In the genomic region with DNA sequence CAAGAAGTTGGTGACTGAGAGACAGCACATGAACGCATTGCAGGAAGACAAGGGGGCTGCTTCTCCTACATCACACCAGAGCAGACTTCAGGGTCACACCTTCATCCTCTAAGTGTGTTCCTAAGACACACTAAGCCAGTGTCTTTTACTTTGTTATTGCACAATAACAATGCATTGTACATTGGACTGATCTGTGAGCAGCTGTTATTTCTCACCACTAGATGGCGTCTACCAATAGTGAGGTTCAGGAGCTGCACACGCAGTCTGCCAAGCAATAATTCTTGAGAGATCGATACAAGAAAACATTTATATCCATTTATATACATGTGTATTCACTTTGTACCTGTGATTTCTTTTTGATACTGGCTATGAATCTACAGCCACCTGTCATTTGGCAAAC, we compare ENCODE assay signal across 8 mouse cellular contexts. TPM values are rescaled to one million over a fixed set of nuclear protein-coding genes. Genes with fewer than 3 reads are reported as not detected.
DNase-seq lines count a peak whose midpoint lies in the region; ATAC-seq and TF ChIP-seq lines count a peak whose summit lies in the region.

No protein-coding gene starts in this region.

- WGBS in forebrain, postnatal 0 days = 21% methylated on average over 4 of the region's 4 CpGs
- WGBS in forebrain, embryonic 13.5 days = 22% methylated on average over 4 of the region's 4 CpGs
- WGBS in midbrain, embryonic 14.5 days = 24% methylated on average over 4 of the region's 4 CpGs
- 40% methylated on average over 4 of the region's 4 CpGs for WGBS in midbrain, embryonic 10.5 days

- peaks cover 3% of the 10 kb centered on the region; the same call in 1 of the 2 replicates for H3K9me3 ChIP-seq in forebrain, postnatal 0 days (ENCODE audit: low read length)
- H3K9me3 ChIP-seq in forebrain, embryonic 13.5 days (replicated peaks) = peaks cover 7% of the 10 kb centered on the region; the same call in 1 of the 2 replicates
- H3K9me3 ChIP-seq in midbrain, embryonic 14.5 days (ENCODE audit: control insufficient read depth, low read length) = no peaks in the 10 kb centered on the region; the same call in 1 of the 2 replicates
- H3K9me3 ChIP-seq in midbrain, embryonic 10.5 days (replicated peaks) = peaks cover 4% of the 10 kb centered on the region; the same call in 1 of the 2 replicates

- TF ChIP-seq CTCF in forebrain, postnatal 0 days (IDR thresholded peaks at IDR 0.05; ENCODE audit: low read depth) = peak; percentile 92

- H3K4me1 ChIP-seq in forebrain, postnatal 0 days (ENCODE audit: insufficient read depth) = no peaks in the 10 kb centered on the region
- H3K4me1 ChIP-seq in forebrain, embryonic 13.5 days = peaks cover 6% of the 10 kb centered on the region; the same call in 1 of the 2 replicates
- no peaks in the 10 kb centered on the region for H3K4me1 ChIP-seq in midbrain, embryonic 14.5 days (ENCODE audit: control insufficient read depth, insufficient read depth, low read length)
- H3K4me1 ChIP-seq in midbrain, embryonic 10.5 days = peaks cover 7% of the 10 kb centered on the region

- ATAC-seq in forebrain, postnatal 0 days = no peak
- ATAC-seq in forebrain, embryonic 13.5 days = no peak
- no peak for ATAC-seq in midbrain, embryonic 14.5 days (ENCODE audit: low FRiP score, low TSS enrichment)

- peak; percentile 78 for DNase-seq in forebrain, postnatal 0 days
- DNase-seq in midbrain, embryonic 14.5 days = peak; percentile 89
- DNase-seq in midbrain, embryonic 10.5 days (ENCODE audit: low spot score) = no peak
- peak; percentile 34 for DNase-seq in T-cell, adult 2 months (ENCODE audit: low spot score)
- peak; percentile 60 for DNase-seq in layer of hippocampus, adult 9-11 months
- DNase-seq in right cerebral cortex, postnatal 25 days = no peak
- no peak for DNase-seq in gastrocnemius, postnatal 36 days

- H3K9ac ChIP-seq in forebrain, postnatal 0 days = no peak overlapping the region
- no peak overlapping the region for H3K9ac ChIP-seq in forebrain, embryonic 13.5 days
- no peak overlapping the region for H3K9ac ChIP-seq in midbrain, embryonic 14.5 days (replicated peaks; ENCODE audit: low read length)

- H3K4me3 ChIP-seq in forebrain, postnatal 0 days (ENCODE audit: low read depth, low read length) = no peak overlapping the region
- H3K4me3 ChIP-seq in forebrain, embryonic 13.5 days = no peak overlapping the region
- no peak overlapping the region for H3K4me3 ChIP-seq in midbrain, embryonic 14.5 days (replicated peaks; ENCODE audit: low read depth, low read length)
- H3K4me3 ChIP-seq in midbrain, embryonic 10.5 days = no peak overlapping the region

- no peak overlapping the region for H3K27ac ChIP-seq in forebrain, postnatal 0 days (ENCODE audit: low read depth, low read length)
- no peak overlapping the region for H3K27ac ChIP-seq in forebrain, embryonic 13.5 days
- no peak overlapping the region for H3K27ac ChIP-seq in midbrain, embryonic 14.5 days (replicated peaks; ENCODE audit: low read depth, low read length)
- no peak overlapping the region for H3K27ac ChIP-seq in midbrain, embryonic 10.5 days (replicated peaks)

- intact Hi-C loops in gastrocnemius, postnatal 36 days (cut with DNase I) = loop anchor here (5.0 kb wide), 3 partner anchors 93 to 283 kb away; partner anchors contain the start of gene Map10

- H3K36me3 ChIP-seq in forebrain, postnatal 0 days (ENCODE audit: insufficient read depth) = no peaks in the 10 kb centered on the region
- no peaks in the 10 kb centered on the region for H3K36me3 ChIP-seq in forebrain, embryonic 13.5 days (ENCODE audit: poor library complexity, severe bottlenecking)
- H3K36me3 ChIP-seq in midbrain, embryonic 14.5 days (ENCODE audit: control insufficient read depth, insufficient read depth, low read length) = no peaks in the 10 kb centered on the region
- no peaks in the 10 kb centered on the region for H3K36me3 ChIP-seq in midbrain, embryonic 10.5 days

- H3K27me3 ChIP-seq in forebrain, postnatal 0 days (ENCODE audit: insufficient read depth, low read length) = no peaks in the 10 kb centered on the region
- H3K27me3 ChIP-seq in forebrain, embryonic 13.5 days = no peaks in the 10 kb centered on the region
- peaks cover 7% of the 10 kb centered on the region; the same call in 1 of the 2 replicates for H3K27me3 ChIP-seq in midbrain, embryonic 14.5 days (ENCODE audit: control insufficient read depth, insufficient read depth, low read length)
- H3K27me3 ChIP-seq in midbrain, embryonic 10.5 days (ENCODE audit: low read depth, poor library complexity, severe bottlenecking) = peaks cover 25% of the 10 kb centered on the region

- H3K4me2 ChIP-seq in forebrain, postnatal 0 days (ENCODE audit: low read depth) = no peak overlapping the region
- H3K4me2 ChIP-seq in forebrain, embryonic 13.5 days = no peak overlapping the region
- no peak overlapping the region for H3K4me2 ChIP-seq in midbrain, embryonic 14.5 days (ENCODE audit: low read length)

RNA-seq across cellular contexts. Expression of gene Sipa1l2, which starts 4.7 kb away (rescaled TPM):
- 36.7 and 44.3 TPM in 2 replicates for total RNA-seq in forebrain, postnatal 0 days (2014; rRNA removed)
- polyA plus RNA-seq in forebrain, postnatal 0 days (2015; fragmentation: Nextera tagmentation; extraction: Ambion mirVana) = 8.7 and 10.6 TPM in 2 replicates
- polyA plus RNA-seq in forebrain, embryonic 13.5 days (2015; fragmentation: Nextera tagmentation; extraction: Ambion mirVana) = 26.7 and 27.2 TPM in 2 replicates
- 16.4 and 25.1 TPM in 2 replicates for polyA plus RNA-seq in midbrain, embryonic 14.5 days (2014; fragmentation: Nextera tagmentation; extraction: Ambion mirVana)
- polyA plus RNA-seq in midbrain, embryonic 10.5 days (2016; fragmentation: Nextera tagmentation; extraction: Ambion mirVana) = 14.8 and 21.9 TPM in 2 replicates
- total RNA-seq in gastrocnemius, postnatal 36 days (2021) = 1 to 10 TPM; 4.9 to 5.2 TPM

Comparison
In these comparisons a context has a peak if more than half of its experiments do, and no peak if none do; other contexts are left out.
1. DNase-seq: peak in forebrain, postnatal 0 days (single experiment), midbrain, embryonic 14.5 days (single experiment), T-cell, adult 2 months (single experiment) and layer of hippocampus, adult 9-11 months (single experiment); none in midbrain, embryonic 10.5 days (single experiment), right cerebral cortex, postnatal 25 days (single experiment) and gastrocnemius, postnatal 36 days (0 of 2).